Comparison of ENCODE assay signal across 1 mouse cellular context in genomic region chr9:43105664-43106361, GRCm38 (mm10).
TF ChIP-seq lines count a peak whose summit lies in the region.

No protein-coding gene starts in this region.

TF ChIP-seq in CH12.LX, 34 proteins besides CTCF, POLR2A, EP300 and RAD21 (continued from another document):
- TF ChIP-seq IRF4 (IDR thresholded peaks at IDR 0.05; ENCODE audit: low read depth, low read length), result no peak
- TF ChIP-seq ZMIZ1 (IDR thresholded peaks at IDR 0.05; ENCODE audit: low read depth, low read length), result peak; percentile 47; the same call in 1 of the 2 replicates
- no peak for TF ChIP-seq PAX5 (IDR thresholded peaks at IDR 0.05; ENCODE audit: low read length)
- TF ChIP-seq POLR2AphosphoS2 (IDR thresholded peaks at IDR 0.05; ENCODE audit: low read depth, low read length), result 0 out of 2 replicates have a peak, but pooled peaks have one; percentile 33
- TF ChIP-seq SIN3A (IDR thresholded peaks at IDR 0.05; ENCODE audit: low read length), result peak; percentile 45; the same call in 1 of the 2 replicates
- peak; percentile 49; the same call in 1 of the 2 replicates for TF ChIP-seq NELFE (IDR thresholded peaks at IDR 0.05; ENCODE audit: low read depth, low read length)
- TF ChIP-seq TBP (conservative IDR thresholded peaks at IDR 0.05; ENCODE audit: low read depth, low read length), result 0 out of 2 replicates have a peak, but pooled peaks have one; percentile 16
- peak; percentile 86 for TF ChIP-seq ELF1 (IDR thresholded peaks at IDR 0.05; ENCODE audit: low read depth, low read length)
- peak; percentile 52 for TF ChIP-seq CHD2 (IDR thresholded peaks at IDR 0.05; ENCODE audit: low read length)
- TF ChIP-seq UBTF (IDR thresholded peaks at IDR 0.05; ENCODE audit: low read depth, low read length), result 0 out of 2 replicates have a peak, but pooled peaks have one; percentile 27
- TF ChIP-seq MXI1 (IDR thresholded peaks at IDR 0.05; ENCODE audit: low read depth, low read length), result no peak
- peak; percentile 60; the same call in 1 of the 2 replicates for TF ChIP-seq NRF1 (IDR thresholded peaks at IDR 0.05; ENCODE audit: low read depth, low read length)
- no peak for TF ChIP-seq ZNF384 (IDR thresholded peaks at IDR 0.05; ENCODE audit: low read depth, low read length)
- TF ChIP-seq TCF12 (IDR thresholded peaks at IDR 0.05; ENCODE audit: low read depth, low read length), result peak; percentile 58; the same call in 1 of the 2 replicates
- no peak for TF ChIP-seq USF1 (IDR thresholded peaks at IDR 0.05; ENCODE audit: low read depth, low read length)
- no peak for TF ChIP-seq GABPA (IDR thresholded peaks at IDR 0.05; ENCODE audit: insufficient replicate concordance, low read depth, low read length)
- TF ChIP-seq MAFK (IDR thresholded peaks at IDR 0.05; ENCODE audit: insufficient replicate concordance, low read length), result no peak
- 0 out of 2 replicates have a peak, but pooled peaks have one; percentile 12 for TF ChIP-seq MEF2A (IDR thresholded peaks at IDR 0.05; ENCODE audit: borderline replicate concordance, low read depth, low read length)
- no peak for TF ChIP-seq JUN (IDR thresholded peaks at IDR 0.05; ENCODE audit: insufficient read depth, low read depth, low read length)
- no peak for TF ChIP-seq MAX (IDR thresholded peaks at IDR 0.05; ENCODE audit: low read length)
- no peak for TF ChIP-seq ETS1 (conservative IDR thresholded peaks at IDR 0.05; ENCODE audit: low read depth, low read length)
- no peak for TF ChIP-seq BHLHE40 (IDR thresholded peaks at IDR 0.05; ENCODE audit: low read depth, low read length)
- no peak for TF ChIP-seq RCOR1 (conservative IDR thresholded peaks at IDR 0.05; ENCODE audit: low read depth, low read length)
- no peak for TF ChIP-seq SMC3 (IDR thresholded peaks at IDR 0.05; ENCODE audit: low read depth, low read length)
- no peak for TF ChIP-seq MAZ (IDR thresholded peaks at IDR 0.05; ENCODE audit: low read depth, low read length)
- peak; percentile 45 for TF ChIP-seq HCFC1 (IDR thresholded peaks at IDR 0.05; ENCODE audit: low read depth, low read length)
- TF ChIP-seq CHD1 (IDR thresholded peaks at IDR 0.05; ENCODE audit: low read depth, low read length), result no peak
- TF ChIP-seq USF2 (conservative IDR thresholded peaks at IDR 0.05; ENCODE audit: low read depth, low read length), result no peak
